Mouse (Mus musculus) bone marrow, adult 2 months (tissue): ENCODE data around the gene Zc2hc1c. TPM values are rescaled to one million over a fixed set of nuclear protein-coding genes. Genes with fewer than 3 reads are reported as not detected.
A peak's percentile ranks its signal among the peaks of the same experiment; 100 is the strongest.

Experiments
- H3K27ac ChIP-seq: fragments of 200-500 bp; 2 replicates; pipeline ENCODE4 v1.5.1; 2012; ENCODE audit warnings: low read depth, mild to moderate bottlenecking, control low read depth, inconsistent platforms, low read length; ENCODE audit not compliant: control insufficient read depth, poor library complexity, insufficient read depth
- H3K4me1 ChIP-seq: fragments of 200-500 bp; 2 replicates; pipeline ENCODE4 v1.6.1; 2011; ENCODE audit warnings: low read length; ENCODE audit not compliant: control insufficient read depth, insufficient read depth
- H3K4me3 ChIP-seq: fragments of 200-500 bp; replicated peaks from 2 replicates; pipeline ENCODE3; 2011; ENCODE audit warnings: mild to moderate bottlenecking, low read depth, low read length, control low read depth; ENCODE audit not compliant: control insufficient read depth
- CTCF ChIP-seq: fragments of 200-500 bp; IDR thresholded peaks from 2 replicates; pipeline ENCODE4 v1.5.1; 2011; ENCODE audit warnings: low read length, control low read depth; ENCODE audit not compliant: control insufficient read depth, insufficient read depth
- POLR2A ChIP-seq: fragments of 200-500 bp; IDR thresholded peaks from 2 replicates; pipeline ENCODE4 v1.6.1; 2011; ENCODE audit warnings: low read depth, mild to moderate bottlenecking, control low read depth, low read length, borderline replicate concordance; ENCODE audit not compliant: control insufficient read depth
- WGBS: fragments of 180-500 bp; shearing (Covaris S2); methylation state at CpG from one replicate; pipeline ENCODE4 v1.1.7; 2018; 5-methylcytosine and 5-hydroxymethylcytosine counted together
- polyA plus RNA-seq: library from polyadenylated mRNA; stranded (reverse); fragments of >200 nt; gene quantifications from 2 replicates; pipeline ENCODE4 v1.2.4, GENCODE M21; 2011; ENCODE audit warnings: low replicate concordance; ENCODE audit not compliant: missing spikeins, insufficient read depth, insufficient read length

Zc2hc1c gene
- polyA plus RNA-seq, 1 experiment = not detected

DNA sequence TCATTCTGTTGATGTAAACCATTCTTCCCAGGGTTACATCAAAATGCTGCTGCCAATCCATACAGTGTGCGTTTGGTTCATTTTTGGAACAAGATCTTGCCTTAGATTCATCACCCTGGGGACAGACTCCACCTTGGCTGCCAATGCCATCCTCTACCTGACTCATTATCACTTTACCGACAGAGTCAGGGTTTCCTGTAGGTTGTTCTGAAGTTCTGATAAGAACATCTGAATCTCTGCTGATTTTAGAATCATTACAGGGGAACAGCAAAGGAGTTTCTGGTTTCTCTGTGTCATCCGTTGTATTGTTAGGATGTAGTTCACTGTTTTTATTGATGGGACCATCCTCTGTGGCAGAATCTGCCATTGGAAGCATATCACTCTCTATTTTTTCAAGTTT, 22.1 kb upstream of the Zc2hc1c start:
- TF ChIP-seq POLR2A = no peak
- TF ChIP-seq CTCF = no peak
- Histone ChIP-seq H3K4me1 (no peaks in the 10 kb centered on the region), H3K27ac (no peak overlapping the region)

DNA sequence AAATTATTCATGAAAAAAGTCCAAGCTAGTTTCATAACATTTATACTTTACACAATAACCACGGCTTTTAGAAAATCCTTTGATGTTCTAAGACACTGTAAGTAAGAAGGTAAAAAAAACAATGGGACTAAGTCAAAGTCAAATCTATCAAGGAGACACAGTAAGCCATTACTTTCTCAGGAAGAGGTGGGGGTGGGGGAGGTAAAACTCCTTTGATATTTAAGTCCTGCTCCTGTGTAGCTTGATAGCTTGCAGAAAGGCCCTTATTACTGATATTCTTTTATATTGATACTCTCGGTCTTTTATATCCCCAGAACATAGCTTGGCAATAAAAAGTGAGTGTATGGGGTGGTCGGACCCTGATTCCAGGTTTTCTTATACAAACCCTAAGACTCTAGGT, 18.6 kb upstream of the Zc2hc1c start:
- WGBS = 45% methylated on average over 3 of the region's 3 CpGs
- no peak overlapping the region for H3K27ac ChIP-seq
- no peaks in the 10 kb centered on the region for H3K4me1 ChIP-seq
- no peak overlapping the region for H3K4me3 ChIP-seq
- TF ChIP-seq POLR2A (no peak), CTCF (no peak)

More for the DNA sequence above, 22.1 kb upstream of the Zc2hc1c start:
- no peak overlapping the region for H3K4me3 ChIP-seq
- WGBS = 74% methylated on average over 3 of the region's 3 CpGs

DNA sequence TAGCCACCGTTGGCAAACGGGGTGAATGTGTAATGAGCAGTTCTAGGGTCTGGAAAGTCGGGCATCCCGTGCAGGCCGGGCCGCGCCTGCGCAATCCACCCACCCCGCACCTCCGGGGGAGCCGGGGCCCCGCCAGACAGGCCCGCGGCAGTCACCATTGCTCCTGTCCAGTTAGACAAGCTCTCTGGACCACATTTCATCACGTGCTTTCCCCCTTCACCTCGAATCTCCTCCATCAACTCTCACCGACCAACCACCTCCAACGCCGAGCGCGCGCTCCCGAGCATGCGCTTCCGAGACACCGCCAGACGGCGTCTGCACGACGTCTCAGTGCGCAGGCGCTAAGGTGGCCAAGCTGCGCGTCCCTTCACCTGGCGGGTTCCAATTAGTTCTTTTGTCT, 18.1 kb upstream of the Zc2hc1c start, which contains the start of gene Mlh3:
Gene Mlh3 (minus strand): TSS at position 281 of the 400 bp plus-strand sequence.
- WGBS = 1% methylated on average over 35 of the region's 35 CpGs
- peak; percentile 62; the same call in 1 of the 2 replicates for TF ChIP-seq POLR2A
- peak; percentile 32; the same call in 1 of the 2 replicates for TF ChIP-seq CTCF
- no peaks in the 10 kb centered on the region for H3K4me1 ChIP-seq
- H3K4me3 ChIP-seq = peak within 1 kb of the TSS; percentile 88
- H3K27ac ChIP-seq = peak within 1 kb of the TSS; percentile 35; the same call in 1 of the 2 replicates

DNA sequence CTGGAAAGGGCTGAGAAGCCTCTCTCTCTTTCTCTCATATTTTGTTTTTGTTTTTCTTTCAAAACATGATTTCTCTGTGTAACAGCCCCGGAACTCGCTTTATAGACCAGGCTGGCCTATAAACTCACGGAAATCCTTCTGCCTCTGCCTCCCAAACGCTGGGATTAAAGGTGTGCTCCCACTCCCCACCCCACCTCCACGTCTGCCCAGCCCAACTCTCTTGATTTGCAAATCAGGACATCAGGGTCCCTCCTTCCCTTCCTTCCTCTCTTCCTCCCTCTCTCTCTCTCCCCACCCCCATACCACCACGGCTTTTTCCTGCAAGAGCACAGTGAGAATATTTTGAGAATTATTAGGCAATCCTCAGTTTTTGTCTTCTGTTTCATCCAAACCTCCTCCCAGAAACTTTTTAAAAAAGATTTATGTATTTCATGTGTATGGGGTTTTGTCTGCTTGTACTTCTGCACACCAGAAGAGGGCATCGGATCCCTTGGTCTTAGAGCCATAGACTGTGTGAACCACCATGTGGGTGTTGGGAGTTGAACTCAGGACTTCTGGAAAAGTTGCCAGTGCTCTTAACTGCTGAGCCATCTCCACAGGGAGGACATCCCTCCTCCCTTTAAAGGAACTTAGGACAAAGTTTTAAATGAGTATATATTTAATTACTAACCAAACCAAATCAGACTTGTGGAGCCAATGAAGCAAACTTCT, 17.1 kb upstream of the Zc2hc1c start:
- WGBS = 55% methylated on average over 7 of the region's 7 CpGs
- Histone ChIP-seq H3K4me3 (no peak overlapping the region), H3K27ac (no peak overlapping the region), H3K4me1 (no peaks in the 10 kb centered on the region)
- TF ChIP-seq CTCF (no peak), POLR2A (no peak)

DNA sequence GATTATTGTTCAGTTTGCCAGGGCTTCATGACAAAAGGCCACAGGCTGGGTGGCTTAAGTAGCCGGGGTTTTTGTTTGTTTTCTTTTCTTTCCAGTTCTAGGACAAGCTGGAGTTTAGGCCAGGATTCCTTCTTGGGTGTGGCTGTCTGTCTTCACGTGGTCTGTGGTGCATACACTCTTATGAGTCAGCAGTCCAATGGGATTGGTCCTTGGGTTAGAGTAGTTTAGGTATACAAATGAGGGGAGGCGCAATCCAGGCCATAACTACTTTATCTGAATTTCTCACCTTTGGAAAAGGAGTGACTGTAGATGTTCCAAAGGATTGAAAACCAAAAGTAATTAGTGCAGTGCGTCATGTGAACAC, 16.6 kb upstream of the Zc2hc1c start:
- 71% methylated on average over 4 of the region's 4 CpGs for WGBS
- Histone ChIP-seq H3K27ac (no peak overlapping the region), H3K4me1 (no peaks in the 10 kb centered on the region), H3K4me3 (no peak overlapping the region)
- TF ChIP-seq POLR2A = no peak
- no peak for TF ChIP-seq CTCF

DNA sequence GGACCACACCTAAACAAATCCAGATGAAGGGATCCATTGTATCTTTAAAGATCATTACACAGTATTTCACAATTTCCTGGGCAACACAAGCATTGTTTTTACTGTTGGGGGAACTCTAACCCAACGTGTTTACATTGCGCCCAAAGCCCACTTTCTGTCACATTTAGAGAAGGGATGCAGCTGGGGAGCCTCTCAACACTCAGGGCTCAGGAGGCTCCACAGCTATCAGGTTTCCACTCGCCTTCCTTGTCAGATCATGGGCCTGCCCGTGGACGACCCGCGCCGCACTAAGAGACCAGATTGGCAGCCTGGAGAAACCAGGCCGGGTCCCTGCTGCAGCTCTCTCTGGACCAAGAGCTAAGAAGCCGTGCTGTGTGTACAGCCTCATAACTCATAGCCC, 14.9 kb upstream of the Zc2hc1c start:
- no peak for TF ChIP-seq CTCF
- TF ChIP-seq POLR2A = no peak
- Histone ChIP-seq H3K4me1 (no peaks in the 10 kb centered on the region), H3K27ac (no peak overlapping the region), H3K4me3 (no peak overlapping the region)
- WGBS = 78% methylated on average over 10 of the region's 10 CpGs

DNA sequence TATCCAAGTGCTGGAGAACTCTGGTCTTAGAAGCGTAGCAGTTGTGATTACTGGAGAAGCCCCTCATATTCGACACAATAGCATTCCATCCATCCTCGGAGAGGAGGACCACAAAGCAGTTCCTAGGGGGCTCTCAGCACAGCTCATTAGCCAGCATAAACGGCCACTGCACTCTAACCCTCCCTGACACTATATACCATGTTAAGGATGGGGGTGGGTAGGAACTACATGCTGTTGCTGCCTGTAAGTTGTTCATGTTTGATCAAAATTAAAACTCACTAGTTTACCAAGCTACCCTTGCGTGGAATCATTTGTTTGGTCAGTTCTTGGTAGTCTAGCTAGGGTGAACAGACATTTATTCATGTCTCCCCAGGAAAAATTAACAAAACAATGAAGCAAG, 12.1 kb upstream of the Zc2hc1c start:
- H3K4me1 ChIP-seq = no peaks in the 10 kb centered on the region; the same call in 1 of the 2 replicates
- H3K27ac ChIP-seq = no peak overlapping the region
- TF ChIP-seq CTCF (no peak), POLR2A (no peak)
- H3K4me3 ChIP-seq = no peak overlapping the region
- WGBS = 84% methylated on average over 5 of the region's 5 CpGs

DNA sequence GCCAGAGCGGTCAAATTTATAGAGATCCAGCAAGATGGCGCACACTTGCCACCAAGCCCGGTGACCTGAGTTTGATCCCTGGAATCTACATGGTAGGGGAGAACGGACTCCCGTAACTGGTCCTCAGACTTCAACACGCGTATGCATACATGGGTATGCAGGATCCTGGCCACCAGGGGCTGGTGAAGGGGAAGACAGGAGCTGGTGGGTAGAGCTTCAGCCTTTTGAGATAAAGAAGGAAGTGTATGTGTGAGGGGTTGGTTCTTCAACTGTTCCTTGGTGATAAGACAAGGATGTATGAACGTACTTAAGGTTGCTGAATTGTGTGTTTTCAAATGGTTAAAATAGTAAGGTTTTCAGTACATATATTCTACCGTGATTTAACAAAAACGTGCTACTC, 9.5 kb upstream of the Zc2hc1c start:
- Histone ChIP-seq H3K4me3 (no peak overlapping the region), H3K4me1 (no peaks in the 10 kb centered on the region; the same call in 1 of the 2 replicates), H3K27ac (no peak overlapping the region)
- 69% methylated on average over 10 of the region's 10 CpGs for WGBS
- TF ChIP-seq POLR2A (no peak), CTCF (peak; percentile 17; the same call in 1 of the 2 replicates)
